Mouse (Mus musculus) liver, postnatal 0 days (tissue): ENCODE data around the gene Zfp882.
"Not testable (repeated sequence)": the region's sequence is repeated elsewhere in the genome, so short reads cannot be mapped to it uniquely, and the experiment has no call there.

Experiments
- CTCF ChIP-seq: sonication (generic); IDR thresholded peaks from 2 replicates; pipeline ENCODE4 v1.5.1; 2016; ENCODE audit warnings: antibody characterized with exemption, low read depth
- EP300 ChIP-seq: IDR thresholded peaks from 2 replicates; pipeline ENCODE4 v1.6.1; 2016; ENCODE audit warnings: antibody characterized with exemption, low read depth, mild to moderate bottlenecking

DNA sequence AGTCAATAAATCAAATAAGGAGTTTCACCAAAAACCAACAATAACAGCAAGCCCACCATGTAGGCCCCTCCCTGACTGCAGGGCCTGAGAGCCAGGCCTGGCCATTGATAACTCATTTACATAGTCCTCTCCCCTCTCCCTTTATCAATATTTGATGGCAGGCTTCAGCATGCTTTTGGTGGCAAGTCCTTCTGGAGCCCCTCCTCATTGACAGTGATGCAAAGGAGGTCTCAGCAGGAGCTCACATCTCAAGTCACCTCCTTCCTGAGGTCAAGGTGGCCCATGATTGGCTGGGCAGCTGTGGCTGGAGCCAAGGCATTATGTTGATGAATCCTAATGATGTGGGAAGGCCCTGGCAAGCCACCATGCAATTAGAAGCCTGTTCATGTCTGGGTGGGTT, 46.4 kb upstream of the Zfp882 start:
- not testable (repeated sequence) for TF ChIP-seq EP300, CTCF
